Mouse (Mus musculus): ENCODE measurements around the gene Jund. TPM values are rescaled to one million over a fixed set of nuclear protein-coding genes. Genes with fewer than 3 reads are reported as not detected.

Gene Jund
- polyA plus RNA-seq, 1 experiment: 128 TPM

GRCm38 (mm10) chr8:70677451-70678080 is 21.2 kb upstream of the Jund start:
- TF ChIP-seq FOSL1 (IDR thresholded peaks at IDR 0.05; ENCODE audit: insufficient read depth, low read length, poor library complexity, severe bottlenecking) (no peak), MYOD1 (IDR thresholded peaks at IDR 0.05; ENCODE audit: control insufficient read depth, insufficient read length, low read depth) (no peak), MAX (IDR thresholded peaks at IDR 0.05) (no peak), USF1 (IDR thresholded peaks at IDR 0.05; ENCODE audit: low read depth) (no peak), CEBPB (IDR thresholded peaks at IDR 0.05; ENCODE audit: low read depth) (no peak), MYOG (IDR thresholded peaks at IDR 0.05; ENCODE audit: control insufficient read depth, extremely low read depth, insufficient read length) (no peak), CTCF (IDR thresholded peaks at IDR 0.05; ENCODE audit: control insufficient read depth, insufficient read depth, insufficient read length) (no peak)
- no peaks in the 10 kb centered on the region for H3K27me3 ChIP-seq (ENCODE audit: control insufficient read depth, insufficient read depth, insufficient read length)
- H3K36me3 ChIP-seq (ENCODE audit: control insufficient read depth, insufficient read depth): peaks cover 29% of the 10 kb centered on the region

DNA sequence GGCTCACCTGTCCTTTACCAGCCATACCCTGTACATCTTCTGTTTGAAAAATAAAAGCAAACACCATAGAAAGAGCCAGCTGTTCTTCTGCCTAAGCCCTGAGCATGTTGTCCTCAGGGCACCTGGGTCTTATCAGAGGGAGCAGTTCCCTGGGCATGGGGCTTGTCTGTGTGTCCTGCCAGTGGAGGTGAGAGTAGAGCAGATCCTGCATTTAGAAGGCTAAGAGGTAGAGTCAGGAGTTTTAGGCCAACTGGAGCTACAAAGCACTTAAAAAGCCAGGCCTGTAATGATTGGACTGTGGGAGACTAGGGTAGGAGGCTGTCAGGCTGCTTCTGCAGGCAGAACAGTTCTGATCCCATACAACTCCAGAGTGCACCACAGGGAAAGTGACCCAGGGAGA is 20.1 kb upstream of the Jund start:
- Histone ChIP-seq H3K4me3 (ENCODE audit: insufficient read depth, poor library complexity, severe bottlenecking) (no peak overlapping the region), H3K27me3 (ENCODE audit: control insufficient read depth, insufficient read depth, insufficient read length) (no peaks in the 10 kb centered on the region), H3ac (ENCODE audit: control insufficient read depth, insufficient read length, low read depth) (no peak overlapping the region), H3K79me3 (ENCODE audit: low read depth) (peaks cover 19% of the 10 kb centered on the region), H3K36me3 (ENCODE audit: control insufficient read depth, insufficient read depth) (peaks cover 29% of the 10 kb centered on the region), H3K79me2 (ENCODE audit: control insufficient read depth, insufficient read depth) (peaks cover 30% of the 10 kb centered on the region)
- no peak for TF ChIP-seq CEBPB (IDR thresholded peaks at IDR 0.05; ENCODE audit: low read depth)
- TF ChIP-seq USF1 (IDR thresholded peaks at IDR 0.05; ENCODE audit: low read depth): no peak
- TF ChIP-seq MAX (IDR thresholded peaks at IDR 0.05): no peak

More at GRCm38 (mm10) chr8:70677451-70678080, 21.2 kb upstream of the Jund start:
- Histone ChIP-seq H3K79me2 (ENCODE audit: control insufficient read depth, insufficient read depth) (peaks cover 31% of the 10 kb centered on the region), H3K4me3 (ENCODE audit: insufficient read depth, poor library complexity, severe bottlenecking) (no peak overlapping the region), H3K79me3 (ENCODE audit: low read depth) (peaks cover 19% of the 10 kb centered on the region), H3ac (ENCODE audit: control insufficient read depth, insufficient read length, low read depth) (no peak overlapping the region)

DNA sequence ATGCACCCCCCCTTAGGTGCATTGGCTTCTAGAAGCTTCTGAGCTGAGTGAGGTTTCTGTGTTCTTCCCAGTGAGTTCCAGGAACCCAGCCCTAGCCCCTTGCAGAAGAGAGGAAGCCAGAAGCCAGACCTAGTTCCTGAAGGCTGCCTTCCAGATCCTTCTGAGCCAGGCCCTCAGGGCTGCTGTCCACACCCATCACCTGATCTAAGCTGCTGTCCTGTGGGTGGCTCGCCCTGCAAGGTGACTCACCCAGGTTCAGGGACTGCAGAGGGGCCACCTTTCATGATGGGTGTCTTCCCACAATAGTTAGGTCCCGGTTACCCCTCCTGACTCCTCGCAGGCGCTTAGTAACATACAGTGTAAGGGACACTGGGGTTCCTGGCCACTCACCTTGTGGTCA is 19.3 kb upstream of the Jund start:
- TF ChIP-seq MYOG (IDR thresholded peaks at IDR 0.05; ENCODE audit: control insufficient read depth, extremely low read depth, insufficient read length): no peak
- TF ChIP-seq MAX (IDR thresholded peaks at IDR 0.05): no peak
- TF ChIP-seq CTCF (IDR thresholded peaks at IDR 0.05; ENCODE audit: control insufficient read depth, insufficient read depth, insufficient read length): no peak
- no peak for TF ChIP-seq CEBPB (IDR thresholded peaks at IDR 0.05; ENCODE audit: low read depth)
- no peak for TF ChIP-seq MYOD1 (IDR thresholded peaks at IDR 0.05; ENCODE audit: control insufficient read depth, insufficient read length, low read depth)
- no peak for TF ChIP-seq FOSL1 (IDR thresholded peaks at IDR 0.05; ENCODE audit: insufficient read depth, low read length, poor library complexity, severe bottlenecking)
- no peak for TF ChIP-seq USF1 (IDR thresholded peaks at IDR 0.05; ENCODE audit: low read depth)
- no peak overlapping the region for H3K4me3 ChIP-seq (ENCODE audit: insufficient read depth, poor library complexity, severe bottlenecking)
- peaks cover 23% of the 10 kb centered on the region for H3K79me2 ChIP-seq (ENCODE audit: control insufficient read depth, insufficient read depth)
- H3K79me3 ChIP-seq (ENCODE audit: low read depth): peaks cover 13% of the 10 kb centered on the region
- no peak overlapping the region for H3ac ChIP-seq (ENCODE audit: control insufficient read depth, insufficient read length, low read depth)
- H3K27me3 ChIP-seq (ENCODE audit: control insufficient read depth, insufficient read depth, insufficient read length): no peaks in the 10 kb centered on the region
- H3K36me3 ChIP-seq (ENCODE audit: control insufficient read depth, insufficient read depth): peaks cover 26% of the 10 kb centered on the region

- Histone ChIP-seq H3K36me3 (ENCODE audit: control insufficient read depth, insufficient read depth) (peaks cover 26% of the 10 kb centered on the region), H3K4me3 (ENCODE audit: insufficient read depth, poor library complexity, severe bottlenecking) (no peak overlapping the region), H3K79me2 (ENCODE audit: control insufficient read depth, insufficient read depth) (peaks cover 17% of the 10 kb centered on the region), H3K27me3 (ENCODE audit: control insufficient read depth, insufficient read depth, insufficient read length) (no peaks in the 10 kb centered on the region), H3ac (ENCODE audit: control insufficient read depth, insufficient read length, low read depth) (no peak overlapping the region), H3K79me3 (ENCODE audit: low read depth) (peaks cover 7% of the 10 kb centered on the region)
- TF ChIP-seq USF1 (IDR thresholded peaks at IDR 0.05; ENCODE audit: low read depth) (no peak), MYOD1 (IDR thresholded peaks at IDR 0.05; ENCODE audit: control insufficient read depth, insufficient read length, low read depth) (no peak), CTCF (IDR thresholded peaks at IDR 0.05; ENCODE audit: control insufficient read depth, insufficient read depth, insufficient read length) (no peak), MAX (IDR thresholded peaks at IDR 0.05) (no peak), MYOG (IDR thresholded peaks at IDR 0.05; ENCODE audit: control insufficient read depth, extremely low read depth, insufficient read length) (no peak), FOSL1 (IDR thresholded peaks at IDR 0.05; ENCODE audit: insufficient read depth, low read length, poor library complexity, severe bottlenecking) (no peak), CEBPB (IDR thresholded peaks at IDR 0.05; ENCODE audit: low read depth) (no peak)
These were observed 18.7 kb upstream of the Jund start for GRCm38 (mm10) chr8:70680039-70680438.

GRCm38 (mm10) chr8:70681410-70681809 is 17.3 kb upstream of the Jund start:
- Histone ChIP-seq H3K79me2 (ENCODE audit: control insufficient read depth, insufficient read depth) (peaks cover 3% of the 10 kb centered on the region), H3K27me3 (ENCODE audit: control insufficient read depth, insufficient read depth, insufficient read length) (no peaks in the 10 kb centered on the region), H3K36me3 (ENCODE audit: control insufficient read depth, insufficient read depth) (peaks cover 26% of the 10 kb centered on the region), H3K79me3 (ENCODE audit: low read depth) (no peaks in the 10 kb centered on the region), H3ac (ENCODE audit: control insufficient read depth, insufficient read length, low read depth) (no peak overlapping the region), H3K4me3 (ENCODE audit: insufficient read depth, poor library complexity, severe bottlenecking) (no peak overlapping the region)
- no peak for TF ChIP-seq CTCF (IDR thresholded peaks at IDR 0.05; ENCODE audit: control insufficient read depth, insufficient read depth, insufficient read length)
- TF ChIP-seq FOSL1 (IDR thresholded peaks at IDR 0.05; ENCODE audit: insufficient read depth, low read length, poor library complexity, severe bottlenecking): no peak
- TF ChIP-seq MAX (IDR thresholded peaks at IDR 0.05): no peak
- TF ChIP-seq USF1 (IDR thresholded peaks at IDR 0.05; ENCODE audit: low read depth): no peak
- no peak for TF ChIP-seq MYOD1 (IDR thresholded peaks at IDR 0.05; ENCODE audit: control insufficient read depth, insufficient read length, low read depth)
- no peak for TF ChIP-seq CEBPB (IDR thresholded peaks at IDR 0.05; ENCODE audit: low read depth)
- TF ChIP-seq MYOG (IDR thresholded peaks at IDR 0.05; ENCODE audit: control insufficient read depth, extremely low read depth, insufficient read length): no peak

GRCm38 (mm10) chr8:70682193-70682592 is 16.6 kb upstream of the Jund start:
- Histone ChIP-seq H3K27me3 (ENCODE audit: control insufficient read depth, insufficient read depth, insufficient read length) (no peaks in the 10 kb centered on the region), H3ac (ENCODE audit: control insufficient read depth, insufficient read length, low read depth) (peak overlapping the region; percentile 45), H3K4me3 (ENCODE audit: insufficient read depth, poor library complexity, severe bottlenecking) (no peak overlapping the region), H3K36me3 (ENCODE audit: control insufficient read depth, insufficient read depth) (peaks cover 26% of the 10 kb centered on the region), H3K79me3 (ENCODE audit: low read depth) (no peaks in the 10 kb centered on the region), H3K79me2 (ENCODE audit: control insufficient read depth, insufficient read depth) (no peaks in the 10 kb centered on the region)
- TF ChIP-seq MYOG (IDR thresholded peaks at IDR 0.05; ENCODE audit: control insufficient read depth, extremely low read depth, insufficient read length): no peak
- TF ChIP-seq MAX (IDR thresholded peaks at IDR 0.05): peak; percentile 67
- TF ChIP-seq FOSL1 (IDR thresholded peaks at IDR 0.05; ENCODE audit: insufficient read depth, low read length, poor library complexity, severe bottlenecking): peak; percentile 28
